Mouse (Mus musculus) heart, postnatal 0 days (tissue): ENCODE measurements around the gene Kif5a.

Experiments used
- CTCF ChIP-seq: IDR thresholded peaks from 2 replicates; pipeline ENCODE4 v1.5.1; 2016; ENCODE audit warnings: antibody characterized with exemption, control low read depth, low read depth
- EP300 ChIP-seq: IDR thresholded peaks from 2 replicates; pipeline ENCODE4 v1.6.1; 2016; ENCODE audit warnings: antibody characterized with exemption, low read depth

DNA sequence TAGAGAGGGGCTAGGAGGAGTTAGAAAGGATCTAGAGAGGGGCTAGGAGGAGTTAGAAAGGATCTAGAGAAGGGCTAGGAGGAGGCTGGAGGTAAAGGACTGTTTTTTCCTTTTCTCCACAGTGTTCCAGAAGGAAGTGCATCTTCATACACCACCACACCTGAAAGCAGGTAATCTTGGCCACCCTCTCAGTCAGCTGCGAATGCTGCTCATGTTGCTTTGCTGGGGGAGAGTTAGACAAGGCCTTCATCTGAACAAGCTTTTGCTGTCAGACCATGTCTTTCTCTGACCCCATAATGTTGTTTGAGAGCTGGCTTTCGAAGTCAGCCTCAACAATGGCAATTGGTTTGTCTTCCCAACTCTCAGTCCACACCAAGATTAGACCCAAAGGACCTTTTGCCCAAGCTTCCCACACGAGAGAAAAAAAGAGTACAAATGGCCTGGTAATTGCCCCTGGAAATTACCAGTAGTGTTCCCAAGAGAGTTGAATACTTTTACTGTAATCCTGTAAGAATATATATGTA is 30.5 kb upstream of the Kif5a start:
- TF ChIP-seq EP300 (no peak), CTCF (no peak)
